Mouse (Mus musculus): ENCODE measurements at regions not wholly inside any gene's neighbourhood (a gene's known extent, or its start where the extent isn't known, plus 50 kb on each side); places are given as distances from the start of the nearest gene placed in this dataset.

- Histone ChIP-seq H3K36me3 (ENCODE audit: control insufficient read depth, insufficient read depth, low read length, poor library complexity, severe bottlenecking) (no peaks in the 10 kb centered on the region), H3K4me1 (ENCODE audit: control insufficient read depth in 2 of 2, insufficient read depth in 2 of 2, low read length in 2 of 2, poor library complexity in 1 of 2) (no peaks in the 10 kb centered on the region), H3K9me3 (ENCODE audit: control insufficient read depth, insufficient read depth, low read depth, low read length) (no peaks in the 10 kb centered on the region), H3K4me3 (ENCODE audit: insufficient read depth in 1 of 2, low read depth in 1 of 2, low read length in 2 of 2, poor library complexity in 1 of 2, severe bottlenecking in 1 of 2) (no peak overlapping the region), H3K9ac (ENCODE audit: insufficient read depth, low read depth, low read length, poor library complexity, severe bottlenecking) (no peak overlapping the region), H3K27ac (ENCODE audit: insufficient read depth, low read depth, low read length, poor library complexity, severe bottlenecking) (no peak overlapping the region)
- in situ Hi-C loops (cut with MboI; ENCODE audit: low sequenced_read_pairs in 2 of 2, unreplicated experiment in 2 of 2): no loop called here
- DNase-seq (ENCODE audit: low read depth, low spot score): no peak
- TF ChIP-seq ZNF384 (IDR thresholded peaks at IDR 0.05; ENCODE audit: low read depth, low read length) (no peak), CHD2 (IDR thresholded peaks at IDR 0.05; ENCODE audit: low read depth, low read length) (no peak), MAFK (IDR thresholded peaks at IDR 0.05; ENCODE audit: insufficient read depth, low read depth, low read length) (no peak), HCFC1 (IDR thresholded peaks at IDR 0.05; ENCODE audit: borderline replicate concordance, insufficient read depth, low read length) (no peak), ZC3H11A (IDR thresholded peaks at IDR 0.05; ENCODE audit: borderline replicate concordance, low read depth, low read length) (no peak)
Measured at GRCm38 (mm10) chr3:133665425-133666317, 120.7 kb upstream of the Tet2 start.

- in situ Hi-C loops (cut with MboI; ENCODE audit: low sequenced_read_pairs in 2 of 2, unreplicated experiment in 2 of 2): no loop called here
- Histone ChIP-seq H3K36me3 (ENCODE audit: control insufficient read depth, insufficient read depth, low read length, poor library complexity, severe bottlenecking) (no peaks in the 10 kb centered on the region), H3K4me1 (ENCODE audit: control insufficient read depth in 2 of 2, insufficient read depth in 2 of 2, low read length in 2 of 2, poor library complexity in 1 of 2) (no peaks in the 10 kb centered on the region), H3K9ac (ENCODE audit: insufficient read depth, low read depth, low read length, poor library complexity, severe bottlenecking) (no peak overlapping the region), H3K4me3 (ENCODE audit: insufficient read depth in 1 of 2, low read depth in 1 of 2, low read length in 2 of 2, poor library complexity in 1 of 2, severe bottlenecking in 1 of 2) (no peak overlapping the region), H3K9me3 (ENCODE audit: control insufficient read depth, insufficient read depth, low read depth, low read length) (no peaks in the 10 kb centered on the region), H3K27ac (ENCODE audit: insufficient read depth, low read depth, low read length, poor library complexity, severe bottlenecking) (no peak overlapping the region)
- TF ChIP-seq CHD2 (IDR thresholded peaks at IDR 0.05; ENCODE audit: low read depth, low read length) (no peak), ZC3H11A (IDR thresholded peaks at IDR 0.05; ENCODE audit: borderline replicate concordance, low read depth, low read length) (no peak)
- DNase-seq (ENCODE audit: low read depth, low spot score): no peak
Measured at GRCm38 (mm10) chr3:133672742-133673447, 128.0 kb upstream of the Tet2 start.

- no peaks in the 10 kb centered on the region for H3K9me3 ChIP-seq (ENCODE audit: control insufficient read depth, insufficient read depth, low read depth, low read length)
- H3K9ac ChIP-seq (ENCODE audit: insufficient read depth, low read depth, low read length, poor library complexity, severe bottlenecking): no peak overlapping the region
- H3K27ac ChIP-seq (ENCODE audit: insufficient read depth, low read depth, low read length, poor library complexity, severe bottlenecking): no peak overlapping the region
- no peak overlapping the region for H3K4me3 ChIP-seq (ENCODE audit: insufficient read depth in 1 of 2, low read depth in 1 of 2, low read length in 2 of 2, poor library complexity in 1 of 2, severe bottlenecking in 1 of 2)
- DNase-seq (ENCODE audit: low read depth, low spot score): no peak
- TF ChIP-seq HCFC1 (IDR thresholded peaks at IDR 0.05; ENCODE audit: borderline replicate concordance, insufficient read depth, low read length) (no peak), MAFK (IDR thresholded peaks at IDR 0.05; ENCODE audit: insufficient read depth, low read depth, low read length) (no peak), CHD2 (IDR thresholded peaks at IDR 0.05; ENCODE audit: low read depth, low read length) (no peak), ZC3H11A (IDR thresholded peaks at IDR 0.05; ENCODE audit: borderline replicate concordance, low read depth, low read length) (no peak), ZNF384 (IDR thresholded peaks at IDR 0.05; ENCODE audit: low read depth, low read length) (no peak)
- H3K4me1 ChIP-seq (ENCODE audit: control insufficient read depth in 2 of 2, insufficient read depth in 2 of 2, low read length in 2 of 2, poor library complexity in 1 of 2): no peaks in the 10 kb centered on the region
- H3K36me3 ChIP-seq (ENCODE audit: control insufficient read depth, insufficient read depth, low read length, poor library complexity, severe bottlenecking): no peaks in the 10 kb centered on the region
- in situ Hi-C loops (cut with MboI; ENCODE audit: low sequenced_read_pairs in 2 of 2, unreplicated experiment in 2 of 2): no loop called here
Measured at GRCm38 (mm10) chr3:133677892-133678291, 133.0 kb upstream of the Tet2 start.

- Histone ChIP-seq H3K36me3 (ENCODE audit: control insufficient read depth, insufficient read depth, low read length, poor library complexity, severe bottlenecking) (no peaks in the 10 kb centered on the region), H3K9me3 (ENCODE audit: control insufficient read depth, insufficient read depth, low read depth, low read length) (no peaks in the 10 kb centered on the region), H3K9ac (ENCODE audit: insufficient read depth, low read depth, low read length, poor library complexity, severe bottlenecking) (no peak overlapping the region), H3K4me1 (ENCODE audit: control insufficient read depth in 2 of 2, insufficient read depth in 2 of 2, low read length in 2 of 2, poor library complexity in 1 of 2) (no peaks in the 10 kb centered on the region), H3K4me3 (ENCODE audit: insufficient read depth in 1 of 2, low read depth in 1 of 2, low read length in 2 of 2, poor library complexity in 1 of 2, severe bottlenecking in 1 of 2) (no peak overlapping the region), H3K27ac (ENCODE audit: insufficient read depth, low read depth, low read length, poor library complexity, severe bottlenecking) (no peak overlapping the region)
- TF ChIP-seq ZC3H11A (IDR thresholded peaks at IDR 0.05; ENCODE audit: borderline replicate concordance, low read depth, low read length) (no peak), HCFC1 (IDR thresholded peaks at IDR 0.05; ENCODE audit: borderline replicate concordance, insufficient read depth, low read length) (no peak), MAFK (IDR thresholded peaks at IDR 0.05; ENCODE audit: insufficient read depth, low read depth, low read length) (no peak), CHD2 (IDR thresholded peaks at IDR 0.05; ENCODE audit: low read depth, low read length) (no peak), ZNF384 (IDR thresholded peaks at IDR 0.05; ENCODE audit: low read depth, low read length) (no peak)
- no peak for DNase-seq (ENCODE audit: low read depth, low spot score)
- in situ Hi-C loops (cut with MboI; ENCODE audit: low sequenced_read_pairs in 2 of 2, unreplicated experiment in 2 of 2): no loop called here
Measured at GRCm38 (mm10) chr3:133679891-133680290, 135.0 kb upstream of the Tet2 start.

Data from ES-E14 (cell line).